Mouse (Mus musculus): Measurements from ENCODE around the gene Cntrl.

The Cntrl gene

GRCm38 (mm10) chr2:35109141-35109923 lies at the start of gene Cntrl:
TSS of gene Cntrl (plus strand) at chr2:35109492.
- peak; percentile 95 for DNase-seq

DNA sequence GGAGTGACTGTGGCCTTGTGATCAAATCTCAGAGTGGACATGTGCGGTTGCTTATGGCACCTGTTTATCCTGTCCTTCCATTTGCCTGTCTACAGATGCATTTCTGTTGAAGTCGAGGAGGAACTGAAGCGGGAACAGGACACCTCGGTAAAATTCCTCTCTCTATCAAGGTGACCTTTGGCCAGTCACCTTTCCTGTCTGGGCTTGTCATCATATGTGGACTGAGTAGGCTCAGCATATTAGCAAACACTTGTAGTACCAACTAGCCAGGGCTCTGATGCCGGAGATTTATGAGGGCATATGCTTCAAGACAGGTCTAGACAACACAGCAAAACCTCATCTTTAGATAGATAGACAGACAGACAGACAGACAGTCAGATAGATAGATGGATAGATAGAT lies 49.0 kb upstream of the Cntrl start:
- DNase-seq, result no peak

DNA sequence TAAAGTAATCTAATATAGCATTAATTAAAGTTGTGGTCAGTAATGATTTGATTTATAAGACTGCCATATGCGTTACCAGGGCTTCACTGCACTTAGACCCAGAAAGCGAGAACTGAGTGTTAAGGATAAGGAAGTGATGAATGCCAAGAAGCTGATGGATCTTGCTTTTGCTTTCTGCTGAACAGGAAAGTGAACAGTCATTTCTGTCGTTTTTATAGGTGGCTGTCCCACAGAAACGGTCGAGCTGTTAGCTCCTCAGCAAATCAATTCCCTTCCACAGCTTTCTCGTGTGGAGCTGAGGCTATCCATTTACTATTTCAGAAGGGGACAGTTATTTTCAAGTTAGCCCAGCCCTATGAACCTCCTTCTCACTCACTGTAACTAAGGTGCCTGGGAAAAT lies 48.4 kb upstream of the Cntrl start:
- no peak for DNase-seq

GRCm38 (mm10) chr2:35061338-35061737 lies 48.0 kb upstream of the Cntrl start, which contains the start of gene Hc:
TSS of gene Hc (minus strand) at chr2:35061438.
- no peak for DNase-seq

DNA sequence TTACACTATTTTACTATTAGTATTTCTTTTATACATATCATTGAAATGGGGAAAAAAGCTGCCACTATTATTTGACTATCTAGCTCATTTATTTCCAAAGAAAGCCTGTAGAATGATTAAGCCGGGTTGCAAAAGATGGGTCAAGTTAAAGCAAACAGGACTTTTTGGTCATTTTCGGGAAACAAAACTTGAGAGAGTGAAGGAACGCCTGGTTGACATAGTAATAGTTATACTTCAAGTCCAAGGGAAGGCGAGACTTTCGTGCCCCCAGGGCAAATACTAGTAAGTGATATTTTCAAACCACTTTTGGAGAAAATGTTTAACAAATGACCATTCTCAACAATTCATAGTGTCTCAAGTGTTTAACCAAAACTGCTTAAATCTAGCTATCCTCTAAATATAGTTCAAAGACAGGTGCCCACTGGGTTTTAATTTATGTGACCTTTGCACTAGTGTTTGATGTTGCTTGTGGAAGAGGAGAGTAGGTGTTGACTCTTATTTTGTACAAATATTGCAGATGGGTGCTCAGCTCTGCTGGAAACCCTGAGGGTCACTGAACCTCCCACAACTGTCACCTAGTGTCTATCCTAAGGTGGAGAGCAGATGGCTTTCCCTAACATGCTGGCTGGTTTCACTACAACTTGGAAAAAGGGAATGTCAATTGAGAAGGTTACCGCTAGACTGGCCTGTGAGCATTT lies 45.8 kb upstream of the Cntrl start:
- DNase-seq, result no peak

- DNase-seq, result no peak
Measured at GRCm38 (mm10) chr2:35066525-35067082, 42.7 kb upstream of the Cntrl start.

DNA sequence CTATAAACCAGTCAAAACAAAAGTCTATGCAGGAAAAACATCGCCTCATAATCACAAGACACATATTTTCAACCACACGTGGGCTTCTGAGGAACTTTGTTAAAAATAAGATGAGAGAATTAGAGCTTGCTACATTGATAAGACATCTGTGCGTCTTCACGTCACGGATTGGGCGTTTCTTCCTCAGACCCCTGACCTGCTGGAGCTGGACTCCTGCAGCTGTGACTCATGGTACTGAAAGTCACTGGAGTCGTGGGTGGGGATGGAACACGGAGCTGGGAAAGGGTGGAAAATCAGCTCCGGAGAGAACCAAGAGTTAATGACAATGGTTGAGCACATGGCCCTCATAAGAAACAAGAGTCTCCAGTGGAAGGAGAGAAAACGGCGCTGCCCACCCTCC lies 42.2 kb upstream of the Cntrl start:
- DNase-seq, result no peak

DNA sequence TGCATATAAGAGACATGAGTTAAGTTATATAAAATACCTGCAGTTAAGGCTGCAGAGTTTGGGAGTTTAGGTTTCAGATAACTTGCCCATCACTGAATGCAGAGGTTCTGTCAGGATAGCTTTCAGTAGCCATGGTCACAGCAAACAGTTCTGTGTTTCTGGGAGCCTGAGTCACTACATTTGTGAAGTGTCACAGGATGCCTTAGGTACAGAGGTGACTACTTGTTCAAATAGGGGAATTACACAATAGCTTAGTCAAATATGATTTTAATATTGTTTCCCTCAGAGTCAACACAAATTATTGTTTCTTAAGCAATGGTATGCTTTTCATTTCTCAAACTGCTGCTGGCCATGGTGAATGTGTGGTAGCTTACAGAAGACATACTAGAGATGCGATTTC lies 40.2 kb upstream of the Cntrl start:
- no peak for DNase-seq

GRCm38 (mm10) chr2:35070275-35070674 lies 39.0 kb upstream of the Cntrl start:
- no peak for DNase-seq

DNA sequence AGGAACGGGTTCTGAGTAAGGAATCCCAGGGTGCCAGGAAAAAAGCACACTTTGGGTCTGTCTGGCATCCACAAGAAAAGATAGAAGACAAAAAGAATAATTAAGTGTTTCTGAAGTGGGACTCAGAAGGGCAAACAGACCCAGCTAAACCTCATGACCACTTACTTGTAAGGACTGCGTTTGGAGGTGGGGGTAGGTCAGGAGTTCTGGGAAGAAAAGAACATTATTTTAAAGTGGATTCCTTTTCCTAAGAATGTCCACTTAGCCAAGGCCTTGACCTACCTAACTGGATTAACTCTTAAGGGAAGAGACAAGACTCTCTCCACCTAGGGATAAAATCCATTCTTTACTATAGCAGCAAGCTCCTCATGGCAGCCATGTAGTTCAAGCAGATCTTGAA lies 36.7 kb upstream of the Cntrl start:
- no peak for DNase-seq

- DNase-seq, result no peak
Measured at GRCm38 (mm10) chr2:35074328-35074727, 35.0 kb upstream of the Cntrl start.

- no peak for DNase-seq
Measured at GRCm38 (mm10) chr2:35079166-35079565, 30.1 kb upstream of the Cntrl start.

GRCm38 (mm10) chr2:35087418-35087817 lies 21.9 kb upstream of the Cntrl start:
- DNase-seq, result no peak

GRCm38 (mm10) chr2:35100529-35100928 lies 8.8 kb upstream of the Cntrl start:
- no peak for DNase-seq

- DNase-seq, result no peak
Measured at GRCm38 (mm10) chr2:35101443-35101842, 7.8 kb upstream of the Cntrl start, which contains the start of gene AI182371. TSS of gene AI182371 (minus strand) at chr2:35101543.

- no peak for DNase-seq
Measured at GRCm38 (mm10) chr2:35102777-35103176, 6.5 kb upstream of the Cntrl start.

DNA sequence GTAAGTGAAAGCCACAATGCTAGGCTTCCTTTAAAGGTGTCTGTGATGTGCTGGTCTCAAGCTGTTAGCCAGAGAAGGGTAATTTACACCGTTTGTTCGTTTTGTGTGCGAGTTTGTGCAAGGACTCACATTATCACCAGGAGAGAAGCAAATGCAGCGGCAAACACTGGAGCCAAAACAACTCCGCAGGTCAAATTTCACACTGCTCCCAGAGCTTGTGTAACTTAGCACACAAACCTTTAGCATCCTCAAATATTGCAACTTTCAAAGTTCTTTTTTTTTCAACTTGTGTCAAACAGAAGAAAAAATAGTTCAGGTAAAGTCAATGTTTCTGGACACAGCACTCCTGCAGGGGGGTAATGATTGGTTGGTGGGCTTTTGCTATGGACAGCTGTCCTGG lies 5.7 kb upstream of the Cntrl start:
- DNase-seq, result no peak

DNA sequence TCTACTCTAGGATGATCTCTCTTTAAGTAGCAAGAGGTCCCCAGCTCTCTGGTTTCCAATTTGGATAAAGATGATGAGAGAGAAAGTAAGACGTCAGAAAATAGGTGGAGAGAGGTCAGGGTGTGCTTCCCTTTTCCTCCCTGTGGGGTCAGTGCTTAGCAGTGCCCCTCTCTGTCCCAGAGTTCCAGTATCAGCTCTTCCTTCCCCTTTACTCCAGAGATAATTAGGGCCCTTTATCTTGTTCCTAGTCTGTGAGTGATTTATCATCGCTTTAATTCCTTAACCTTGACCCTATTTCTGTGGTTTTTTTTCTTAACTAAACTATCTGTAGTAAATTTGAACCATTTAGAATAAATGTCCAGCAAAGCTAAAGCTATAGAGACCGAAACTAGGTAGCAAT lies 4.4 kb upstream of the Cntrl start:
- no peak for DNase-seq

DNA sequence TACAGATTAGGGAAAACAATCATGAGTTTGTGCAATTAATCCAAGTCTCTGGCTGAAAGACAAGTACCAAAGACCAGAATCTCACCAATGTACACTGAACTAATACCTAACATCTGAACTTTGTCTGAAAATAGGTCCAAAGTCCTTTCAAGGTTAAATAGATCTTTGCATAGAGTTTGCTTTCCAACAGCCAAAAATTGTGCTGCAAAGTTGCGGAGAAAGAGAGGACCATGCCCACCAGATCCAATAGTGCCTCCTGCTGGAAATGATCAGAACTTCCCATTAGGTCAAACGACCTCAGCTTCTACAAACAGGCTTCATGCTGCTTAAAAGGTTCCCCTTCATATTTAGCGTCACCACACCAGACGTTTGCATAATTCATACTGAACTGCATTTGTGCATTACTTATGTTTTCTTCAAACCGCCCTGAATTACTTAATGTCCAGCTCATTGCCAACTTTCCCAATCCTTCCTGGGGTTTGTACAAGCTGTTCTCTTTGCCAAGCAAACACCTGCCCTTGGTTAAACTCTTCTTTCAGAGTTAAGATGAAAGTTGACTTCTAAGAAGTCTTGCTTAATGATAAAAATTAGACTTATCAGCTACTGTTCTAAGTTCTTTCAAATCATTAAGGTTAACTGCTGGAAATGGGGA lies 1.2 kb upstream of the Cntrl start:
- DNase-seq, result peak; percentile 44

DNA sequence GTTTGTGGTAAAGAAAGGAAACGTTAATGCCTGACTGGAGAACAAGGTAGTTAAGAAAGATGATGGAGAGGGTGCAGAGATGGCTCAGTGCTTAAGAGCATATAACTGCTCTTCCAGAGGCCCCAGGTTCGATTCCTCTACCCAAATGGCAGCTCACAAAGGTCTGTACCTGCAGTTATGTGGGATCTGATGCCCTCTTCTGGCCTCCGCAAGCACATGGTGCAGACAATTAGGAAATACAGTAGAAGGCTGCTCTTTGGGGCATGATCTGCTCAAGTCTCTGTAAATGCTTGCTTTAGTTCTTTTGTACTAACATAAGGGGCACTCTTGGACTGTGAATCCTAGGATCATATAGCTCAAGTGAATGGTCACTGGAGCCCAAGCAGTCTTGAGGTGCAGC lies 580 bp upstream of the Cntrl start:
- DNase-seq, result peak; percentile 62

DNA sequence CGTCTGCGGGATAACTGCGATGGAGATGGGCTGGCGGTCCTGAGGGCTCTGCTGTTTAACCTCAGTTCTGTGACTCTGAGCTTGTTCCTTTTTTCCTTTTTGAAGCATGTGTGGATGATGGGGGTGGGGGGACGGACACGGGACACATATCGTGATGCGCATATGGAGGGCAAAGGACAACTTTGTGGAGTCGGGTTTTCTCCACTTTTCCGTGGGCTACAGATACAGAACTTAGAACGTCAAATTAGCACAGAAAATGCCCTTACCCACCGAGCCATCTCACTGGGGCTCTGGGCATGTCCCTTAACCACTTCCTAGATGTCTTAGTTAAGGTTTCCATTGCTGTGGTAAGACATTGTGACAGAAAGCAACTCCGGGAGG lies 622 bp downstream of the Cntrl start:
- no peak for DNase-seq

GRCm38 (mm10) chr2:35110521-35110920 lies 1.2 kb downstream of the Cntrl start:
- DNase-seq, result no peak

DNA sequence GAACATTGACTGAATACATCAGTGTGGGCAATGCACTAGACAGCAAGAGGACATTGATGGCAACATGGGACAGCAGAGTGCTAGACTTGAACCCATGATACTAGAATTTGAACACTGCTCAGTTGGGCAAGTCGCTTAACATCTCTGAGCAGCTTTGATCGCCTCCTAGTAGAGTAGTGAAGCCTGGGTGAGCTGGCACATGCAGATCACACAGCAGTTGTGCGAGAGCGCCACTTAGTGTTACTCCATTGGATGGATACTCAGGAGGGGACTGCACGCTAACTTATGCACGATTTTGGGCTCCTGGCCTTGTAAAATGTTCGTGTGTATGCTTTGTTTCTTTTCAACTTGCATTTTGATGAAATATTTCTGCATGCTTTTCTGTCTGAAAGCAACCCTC lies 15.4 kb downstream of the Cntrl start:
- DNase-seq, result peak; percentile 33

DNA sequence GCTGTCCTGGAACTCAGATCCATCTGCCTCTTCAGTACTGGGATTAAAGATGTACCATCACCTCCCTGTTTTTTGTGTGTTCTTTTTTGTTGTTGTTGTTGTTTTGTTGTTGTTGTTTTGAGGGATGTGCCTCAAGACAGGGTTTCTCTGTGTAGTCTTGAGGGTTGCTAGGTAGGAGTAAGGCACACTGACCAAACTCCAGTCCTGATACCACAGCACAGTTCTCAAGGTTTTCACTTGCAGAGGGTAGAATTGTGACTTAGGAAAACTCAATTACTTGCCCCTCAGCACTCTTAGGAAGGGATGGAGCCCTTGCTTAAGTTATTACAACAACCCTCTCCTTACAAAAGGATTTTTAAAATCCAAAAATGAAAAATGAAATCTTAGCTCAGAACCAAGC lies 22.2 kb downstream of the Cntrl start:
- no peak for DNase-seq

All from embryo, embryonic 11 days (tissue).